Mouse (Mus musculus): Measurements from ENCODE around the gene Pth2. TPM values are rescaled to one million over a fixed set of nuclear protein-coding genes. Genes with fewer than 3 reads are reported as not detected.

Pth2 gene
- total RNA-seq, 2 experiments from 2014 or later = not detected

Small RNA genes lying within 50 kb of the gene (microRNA-seq; reads per million reads assigned to microRNA genes)
- 0 reads per million in 2 experiments for gene Mir7055 (ENCODE audit: borderline replicate concordance in 2 of 2)

Other genes with a start within 250 kb of the Pth2 start
- gene Tsks, start 237.8 kb upstream of the Pth2 start, total RNA-seq (2021) = not detected
- 1 to 10 TPM; 1.6 to 2.0 TPM for gene Cpt1c, start 206.1 kb upstream of the Pth2 start, total RNA-seq (2021)
- gene Prmt1, start 194.4 kb upstream of the Pth2 start, total RNA-seq (2021) = 100 to 1,000 TPM; 119 to 142 TPM
- gene Irf3, start 183.3 kb upstream of the Pth2 start, total RNA-seq (2021) = 10 to 100 TPM; 16.1 to 20.9 TPM
- gene Bcl2l12, start 182.3 kb upstream of the Pth2 start, total RNA-seq (2021) = 1 to 10 TPM; 7.4 to 9.6 TPM
- 10 to 100 TPM; 35.8 to 38.1 TPM for gene Scaf1, start 164.6 kb upstream of the Pth2 start, total RNA-seq (2021)
- 10 to 100 TPM; 22.5 to 30.6 TPM for gene Rras, start 163.0 kb upstream of the Pth2 start, total RNA-seq (2021)
- gene Prr12, start 128.1 kb upstream of the Pth2 start, total RNA-seq (2021) = 10 to 100 TPM; 14.1 to 16.1 TPM
- gene Nosip, start 118.6 kb upstream of the Pth2 start, total RNA-seq (2021) = 10 to 100 TPM; 30.8 to 31.6 TPM
- 1 to 10 TPM; 6.9 to 9.1 TPM for gene Prrg2, start 118.3 kb upstream of the Pth2 start, total RNA-seq (2021)
- 10 to 100 TPM; 24.0 to 32.8 TPM for gene Rcn3, start 88.8 kb upstream of the Pth2 start, total RNA-seq (2021)
- gene Fcgrt, start 77.1 kb upstream of the Pth2 start, total RNA-seq (2021) = 10 to 100 TPM; 40.3 to 54.5 TPM
- gene Rps11, start 56.6 kb upstream of the Pth2 start, total RNA-seq (2021) = 100 to 1,000 TPM; 413 to 448 TPM
- gene Rpl13a, start 52.2 kb upstream of the Pth2 start, total RNA-seq (2021) = 100 to 1,000 TPM; 520 to 561 TPM
- gene Gm45713, start 44.8 kb upstream of the Pth2 start, total RNA-seq (2021) = not detected
- gene Flt3l, start 44.6 kb upstream of the Pth2 start, total RNA-seq (2021) = 1 to 10 TPM; 4.2 TPM
- gene Pih1d1, start 26.7 kb upstream of the Pth2 start, total RNA-seq (2021) = 10 to 100 TPM; 32.0 to 38.1 TPM
- 10 to 100 TPM; 15.6 to 15.9 TPM for gene Aldh16a1, start 26.4 kb upstream of the Pth2 start, total RNA-seq (2021)
- gene Slc17a7, start 17.0 kb upstream of the Pth2 start, total RNA-seq (2021) = 1 to 10 TPM; 1.1 to 2.5 TPM
- not detected for gene Gfy, start 1.4 kb upstream of the Pth2 start, total RNA-seq (2021)
- gene Ccdc155, start 23.9 kb downstream of the Pth2 start, total RNA-seq (2021) = under 1 TPM; 0.19 to 0.23 TPM
- gene Dkkl1, start 31.2 kb downstream of the Pth2 start, total RNA-seq (2021) = not detected
- 1 to 10 TPM; 2.5 to 2.8 TPM for gene Tead2, start 34.8 kb downstream of the Pth2 start, total RNA-seq (2021)
- gene Cd37, start 58.1 kb downstream of the Pth2 start, total RNA-seq (2021) = 1 to 10 TPM; 1.3 to 2.0 TPM
- gene Slc6a16, start 60.1 kb downstream of the Pth2 start, total RNA-seq (2021) = not detected
- gene Slc6a21, start 96.5 kb downstream of the Pth2 start, total RNA-seq (2021) = not detected
- 10 to 100 TPM; 17.0 to 18.3 TPM for gene Trpm4, start 152.8 kb downstream of the Pth2 start, total RNA-seq (2021)
- gene Hrc, start 154.3 kb downstream of the Pth2 start, total RNA-seq (2021) = 100 to 1,000 TPM; 812 to 910 TPM
- gene Ppfia3, start 186.0 kb downstream of the Pth2 start, total RNA-seq (2021) = under 1 TPM; 0.18 to 0.38 TPM
- under 1 TPM in 1 of 2 experiments, not detected in 1; 0.67 TPM for gene Lin7b, start 189.6 kb downstream of the Pth2 start, total RNA-seq (2021)
- 10 to 100 TPM; 76.1 to 78.0 TPM for gene Snrnp70, start 214.7 kb downstream of the Pth2 start, total RNA-seq (2021)
- gene Kcna7, start 224.7 kb downstream of the Pth2 start, total RNA-seq (2021) = 100 to 1,000 TPM in 1 of 2 experiments, 10 to 100 TPM in 1; 73.7 to 107 TPM
- 1 to 10 TPM; 3.9 to 6.6 TPM for gene Ntf5, start 232.7 kb downstream of the Pth2 start, total RNA-seq (2021)
- 1 to 10 TPM in 1 of 2 experiments, not detected in 1; 1.6 TPM for gene Lhb, start 239.8 kb downstream of the Pth2 start, total RNA-seq (2021)

Data from gastrocnemius, postnatal 25 days (tissue).